Mouse (Mus musculus) fat pad, adult 2 months (tissue): Measurements from ENCODE around the gene Lama2.

Source experiments
- DNase-seq: peaks from one replicate; pipeline ENCODE4 v3.0.0-alpha.2; 2011; ENCODE audit warnings: low read depth, low spot score; ENCODE audit errors: extremely low read depth

Lama2 gene

DNA sequence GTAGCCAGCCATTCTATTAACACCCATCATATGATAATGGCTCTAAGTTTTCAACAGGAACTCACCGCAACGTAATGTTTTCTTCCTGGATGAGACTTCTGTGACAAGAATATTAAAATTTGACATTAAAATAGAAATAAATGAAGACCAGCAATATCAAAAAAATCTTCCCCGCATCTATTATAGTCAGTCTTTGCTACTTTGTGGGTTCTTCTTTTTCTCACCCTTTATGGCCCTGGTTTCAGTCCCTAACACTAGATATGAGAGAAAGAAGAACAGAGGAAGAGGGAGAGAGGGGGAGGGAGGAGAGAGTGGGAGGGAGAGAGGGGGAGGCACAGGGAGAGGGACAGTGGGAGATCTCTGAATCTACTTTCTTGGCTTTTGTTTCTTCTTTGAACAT, at the start of gene Lama2:
Gene Lama2, minus strand, starts transcription at position 101 of the 400 bp plus-strand sequence.
- DNase-seq = no peak

DNA sequence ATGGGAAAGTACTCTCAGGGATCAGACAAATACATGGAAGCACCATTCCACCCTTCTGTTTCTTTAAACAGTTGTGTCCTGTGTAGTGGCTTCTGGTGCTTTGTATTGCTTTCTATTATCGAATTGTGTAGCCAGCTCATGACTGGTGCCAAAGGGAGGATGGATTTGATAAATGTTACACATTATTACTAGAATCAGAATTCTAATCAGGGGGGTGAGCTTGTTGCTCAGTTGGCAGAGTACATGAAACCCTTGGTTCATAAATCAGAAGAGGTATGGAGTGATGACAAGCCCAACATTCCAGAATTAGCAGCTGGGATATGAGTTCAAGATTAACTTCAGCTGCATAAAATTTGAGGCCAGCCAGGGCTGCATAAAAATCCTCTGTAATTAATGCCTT, 44.8 kb upstream of the Lama2 start:
- no peak for DNase-seq

DNA sequence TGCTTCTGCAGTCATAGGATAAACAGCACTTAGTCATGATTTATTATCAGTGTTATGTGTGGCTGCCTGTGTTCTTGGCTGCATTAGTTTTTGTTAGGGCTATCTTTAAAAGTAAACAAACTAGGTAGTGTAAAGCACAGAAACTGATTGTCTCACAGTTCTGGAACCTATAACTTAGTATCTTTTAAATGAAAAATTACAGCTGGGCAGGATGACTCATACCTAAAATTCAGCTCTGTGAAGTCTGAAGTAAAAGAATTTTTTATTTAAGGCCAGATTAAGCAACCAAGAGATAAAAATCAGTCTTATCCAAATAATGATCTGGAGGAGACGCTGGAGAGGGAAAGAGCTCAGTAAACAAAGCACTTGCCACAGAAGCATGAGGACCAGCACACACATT, 43.8 kb upstream of the Lama2 start:
- DNase-seq = no peak

DNA sequence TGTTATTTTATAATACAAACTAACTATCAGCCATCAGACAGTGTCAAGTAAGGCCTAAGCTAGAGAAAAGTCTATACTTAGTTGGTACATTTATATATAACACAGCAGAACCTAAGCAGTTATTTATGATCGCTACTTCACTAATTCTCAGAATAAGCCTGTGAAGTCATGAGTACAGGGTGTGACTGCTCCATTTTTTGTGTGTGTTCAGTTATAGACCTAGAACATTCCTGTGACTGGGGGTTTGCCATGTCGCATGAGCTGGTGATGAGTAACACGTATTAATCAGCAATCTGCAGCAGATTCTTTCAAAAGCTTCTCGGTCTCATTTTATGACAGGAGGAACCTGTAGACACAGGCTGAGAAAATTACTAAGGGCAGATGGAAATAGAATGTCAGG, 34.6 kb upstream of the Lama2 start:
- DNase-seq = no peak

DNA sequence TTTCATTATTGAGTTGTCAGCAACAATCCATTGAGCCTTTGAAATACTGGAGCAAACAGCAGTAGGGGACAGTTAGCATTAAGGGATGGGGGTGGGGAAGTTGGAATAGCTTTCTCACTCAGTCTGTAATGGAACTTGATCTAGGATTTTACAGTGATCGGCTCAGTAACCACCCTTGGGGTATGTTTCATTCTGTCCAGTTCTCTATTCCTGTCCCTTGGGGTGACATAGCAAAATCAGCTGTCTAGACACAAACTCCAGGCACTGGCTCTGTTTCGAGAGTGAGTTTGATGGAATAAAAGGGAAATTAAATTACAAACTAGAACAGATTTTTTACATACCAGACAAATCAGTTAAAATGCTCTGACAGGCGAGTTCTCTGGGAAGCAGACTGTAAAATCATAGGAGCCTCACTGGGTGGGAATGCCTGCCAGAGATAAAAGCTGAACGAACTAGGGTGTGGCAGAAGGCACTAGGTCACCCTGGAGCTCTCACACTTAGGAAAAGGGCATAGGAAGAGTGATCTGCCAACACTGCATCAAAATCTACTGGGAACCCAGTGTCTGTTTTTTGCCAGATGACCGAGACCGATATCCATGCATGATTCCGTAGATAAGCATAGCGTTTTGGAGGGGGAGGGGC, 33.3 kb upstream of the Lama2 start:
- DNase-seq = no peak

DNA sequence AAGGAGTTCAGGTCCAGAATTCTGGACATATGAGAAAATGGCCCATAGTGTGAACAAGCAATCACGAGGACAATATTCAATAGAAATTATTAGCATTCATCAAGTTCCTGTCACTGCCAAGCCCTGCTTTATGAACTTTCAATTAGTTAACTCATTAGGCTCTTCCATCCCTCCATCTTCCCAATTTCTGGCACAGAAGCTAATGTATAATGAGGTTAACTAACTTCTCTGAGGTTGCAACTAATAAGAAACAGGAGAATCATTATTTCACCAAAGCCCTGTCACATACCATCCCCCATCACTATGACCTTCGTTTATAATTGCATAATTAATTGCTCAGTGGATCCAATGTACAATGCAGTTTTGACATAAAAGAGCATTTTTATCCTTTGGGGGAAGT, 16.2 kb upstream of the Lama2 start:
- no peak for DNase-seq

DNA sequence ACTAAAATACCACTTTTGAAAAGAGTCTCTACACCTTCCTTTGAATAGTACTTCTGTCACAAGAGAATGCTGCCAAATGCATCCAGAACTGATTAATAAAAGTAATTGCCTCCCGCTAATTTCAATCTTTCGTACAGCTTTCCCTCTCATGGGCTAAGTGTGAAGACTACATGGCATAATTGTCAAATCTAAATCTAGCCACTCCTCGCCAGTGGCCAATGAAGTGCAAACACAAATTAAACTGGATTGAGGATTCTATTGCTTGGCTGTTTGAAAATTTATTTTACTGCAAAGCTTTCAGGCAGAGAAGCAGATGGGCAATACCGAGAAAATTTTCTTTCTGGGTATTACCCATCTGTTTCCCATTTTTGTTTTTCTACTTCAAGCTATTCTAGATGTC, 11.4 kb upstream of the Lama2 start:
- DNase-seq = no peak

DNA sequence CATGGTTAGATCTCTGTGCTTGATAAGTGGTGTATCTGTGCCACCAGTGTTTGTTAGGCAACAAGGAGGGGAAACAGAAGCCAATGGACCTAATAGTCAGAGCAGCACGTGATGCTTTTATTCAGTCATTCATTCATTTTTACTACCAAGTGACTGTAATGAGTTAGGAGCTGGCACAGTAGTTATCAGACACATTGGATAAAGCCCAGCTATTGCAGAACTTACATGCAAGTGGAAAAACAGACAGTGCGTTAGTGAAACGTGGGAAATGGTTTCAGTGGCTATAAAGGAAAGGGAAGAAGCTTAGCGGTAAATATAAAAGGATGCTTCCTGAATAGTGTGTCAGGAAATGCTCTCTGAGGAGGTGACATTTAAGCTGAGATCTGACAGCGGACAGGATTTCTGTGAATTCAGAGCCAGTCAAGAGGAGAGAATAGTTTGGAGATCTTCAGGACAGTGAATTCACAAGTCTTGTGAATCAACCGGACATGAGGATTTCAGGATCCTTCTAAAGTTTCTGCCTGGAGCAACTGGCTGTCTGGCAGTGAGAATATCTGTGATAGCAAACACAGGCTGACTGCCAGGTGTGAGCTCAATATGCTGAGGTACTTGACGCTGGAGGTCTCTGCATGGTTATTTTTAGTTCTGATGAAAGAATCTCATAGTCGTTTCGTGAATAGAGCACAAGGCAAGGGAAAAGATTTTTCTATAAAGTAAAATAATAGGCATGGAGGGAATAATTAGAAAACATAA, 2.3 kb upstream of the Lama2 start:
- no peak for DNase-seq

DNA sequence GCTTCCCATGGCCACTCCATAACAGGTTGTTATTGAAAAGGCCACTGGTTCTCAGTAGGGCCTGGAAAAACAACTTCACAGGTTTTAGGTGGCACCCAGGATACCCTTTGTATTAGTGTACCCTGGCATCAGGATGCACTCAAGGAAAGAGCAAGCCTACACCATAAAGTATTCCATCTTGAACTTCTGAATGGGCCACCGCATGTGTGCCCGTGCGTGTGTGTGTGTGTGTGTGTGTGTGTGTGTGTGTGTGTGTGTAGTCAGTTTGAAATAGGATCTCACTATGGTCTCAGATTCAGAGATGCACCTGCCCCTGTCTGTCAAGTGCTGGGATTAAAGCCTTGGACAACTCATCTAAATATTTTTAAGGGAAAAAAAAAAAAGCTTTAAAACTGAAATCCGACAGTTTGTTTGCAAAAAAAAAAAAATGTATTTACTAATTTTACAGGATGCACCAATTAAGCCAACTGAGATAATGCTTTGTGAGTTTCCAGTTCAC, 2.0 kb downstream of the Lama2 start:
- DNase-seq = no peak

DNA sequence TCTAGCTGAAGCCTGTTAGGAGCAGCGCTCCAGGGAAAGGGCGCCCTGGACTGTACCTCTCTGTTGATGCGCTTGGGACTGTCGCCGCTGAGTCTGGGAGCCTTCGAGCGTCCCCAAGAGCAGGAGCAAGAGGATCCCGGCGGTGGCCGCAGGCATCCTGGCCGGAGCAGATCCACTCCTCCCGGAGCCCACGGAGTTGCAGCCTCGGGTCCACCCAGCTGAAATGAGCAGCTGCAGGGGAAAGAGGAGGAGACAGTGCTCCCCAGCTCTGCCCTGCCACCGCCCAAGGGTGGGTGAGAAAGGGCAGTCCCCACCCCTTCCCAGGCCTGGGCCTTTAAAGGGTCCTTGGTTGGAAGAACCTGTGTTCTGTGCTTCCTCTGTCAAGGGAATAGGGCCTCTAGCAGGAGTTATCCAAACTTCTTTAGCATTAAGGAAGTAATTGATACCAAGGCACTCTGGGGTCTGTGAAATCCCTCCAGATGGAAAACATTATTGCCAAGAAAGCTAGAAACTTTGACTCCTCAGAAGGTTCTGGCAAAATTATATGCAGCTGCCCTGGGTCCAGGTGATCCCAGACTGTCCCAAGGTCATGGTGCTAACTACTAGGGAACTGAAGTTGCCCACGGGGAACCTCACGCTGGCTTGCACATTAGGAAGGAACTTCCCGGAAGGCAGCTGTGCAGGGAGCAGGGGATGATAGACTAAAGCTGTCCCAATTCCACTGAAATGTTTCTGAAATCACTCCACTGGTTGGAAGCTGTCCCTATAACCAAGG, 2.7 kb downstream of the Lama2 start:
- DNase-seq = no peak

DNA sequence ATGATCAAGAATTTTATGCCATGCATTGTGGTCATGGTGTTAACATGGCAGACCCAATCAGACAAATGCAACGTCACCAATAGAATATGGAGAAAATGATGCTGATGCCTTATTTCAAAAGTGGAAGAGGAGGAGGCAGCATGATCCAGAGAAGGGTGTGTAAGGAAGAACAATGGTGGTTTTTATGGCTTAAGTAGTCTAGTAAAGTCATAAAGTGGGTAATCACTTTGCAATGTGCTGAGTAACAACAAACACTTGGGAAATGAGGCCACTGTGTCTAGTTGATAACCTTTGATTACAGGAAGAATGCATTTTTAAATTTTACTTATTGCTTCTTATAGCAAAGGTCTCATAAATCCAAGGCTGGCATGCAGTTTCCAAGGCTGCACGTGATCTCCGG, 23.9 kb downstream of the Lama2 start:
- DNase-seq = no peak

DNA sequence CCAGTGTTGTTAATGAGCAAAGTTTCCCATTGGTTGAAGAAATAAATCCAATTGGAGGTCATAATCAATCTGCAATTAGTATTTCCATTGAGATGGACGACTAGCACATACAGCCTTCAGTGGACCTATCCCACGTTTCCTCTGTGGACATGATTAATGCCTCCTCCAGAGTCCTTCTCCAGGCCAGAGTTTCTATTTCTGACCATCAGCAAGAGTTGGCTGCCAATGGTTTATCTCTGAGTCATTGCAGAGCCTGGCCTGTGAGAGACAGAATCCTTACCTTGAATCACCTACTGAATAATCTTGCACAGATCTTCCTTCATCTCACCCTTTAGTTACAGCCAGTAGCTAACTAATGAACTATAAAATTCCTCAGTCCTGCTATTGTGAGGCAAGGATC, 86.3 kb downstream of the Lama2 start:
- DNase-seq = no peak

DNA sequence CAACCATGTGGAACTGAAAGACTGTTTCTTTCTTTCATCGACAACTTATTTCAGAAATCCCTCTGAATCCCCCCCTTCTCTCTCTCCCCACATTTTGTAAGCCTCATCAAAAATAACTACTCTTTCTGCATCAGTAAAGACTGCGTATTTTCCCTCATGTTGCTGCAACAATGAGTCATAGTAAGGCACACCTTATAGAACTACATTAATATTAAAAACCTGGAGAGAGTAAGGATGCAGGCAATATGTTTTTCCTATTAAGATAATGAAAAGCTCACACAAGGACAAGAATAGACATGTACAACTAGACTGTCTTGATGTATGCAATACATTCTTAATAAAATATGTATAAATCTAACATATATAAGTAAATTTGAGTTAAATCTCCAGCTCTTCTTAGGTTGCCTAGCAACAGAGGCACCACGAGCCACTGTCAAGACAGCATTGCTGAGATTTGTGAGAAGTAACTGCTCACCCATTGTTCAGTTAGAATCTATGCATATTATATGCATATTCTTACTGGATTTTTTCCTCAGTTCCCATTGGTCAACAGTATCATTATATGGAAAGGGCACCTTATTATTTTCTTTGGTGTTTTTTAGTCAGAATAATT, 110.6 kb downstream of the Lama2 start:
- no peak for DNase-seq

DNA sequence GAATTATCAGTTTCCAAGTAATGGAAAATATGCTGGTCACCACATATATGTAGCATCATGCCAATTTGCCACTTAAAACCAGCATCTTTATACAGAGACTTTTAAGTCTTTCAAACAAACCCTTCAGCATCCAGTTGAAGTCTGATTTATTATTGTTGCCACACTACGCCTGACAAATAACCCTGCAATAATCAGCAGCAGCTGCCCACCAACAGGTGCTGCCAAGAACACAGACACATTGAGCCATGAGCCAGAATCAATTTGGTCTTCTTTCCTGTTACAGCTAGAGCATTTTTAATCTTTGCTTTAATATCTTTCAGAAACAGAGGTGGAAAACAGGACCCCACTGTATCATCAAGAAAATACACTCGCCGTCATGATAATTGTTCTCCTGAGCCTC, 118.7 kb downstream of the Lama2 start:
- DNase-seq = no peak

DNA sequence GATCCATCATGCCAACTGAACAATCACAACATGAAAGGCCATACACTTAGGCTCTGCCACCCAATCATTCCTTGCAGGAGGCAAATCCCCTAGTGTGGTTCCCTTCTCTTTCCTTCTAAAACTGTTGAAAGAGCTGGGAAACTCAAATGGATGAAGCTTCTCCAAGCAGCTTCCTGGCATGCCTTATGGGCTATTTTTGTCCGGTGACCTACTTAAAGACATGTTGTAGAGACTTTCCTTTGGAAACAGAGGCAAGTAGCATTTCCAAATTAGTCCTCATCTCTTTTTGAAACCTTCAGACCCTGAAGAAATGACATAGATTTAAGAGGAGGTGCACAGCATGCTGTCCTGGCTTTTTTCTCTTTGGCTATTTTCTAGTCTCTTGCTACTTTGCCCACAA, 131.1 kb downstream of the Lama2 start:
- no peak for DNase-seq

DNA sequence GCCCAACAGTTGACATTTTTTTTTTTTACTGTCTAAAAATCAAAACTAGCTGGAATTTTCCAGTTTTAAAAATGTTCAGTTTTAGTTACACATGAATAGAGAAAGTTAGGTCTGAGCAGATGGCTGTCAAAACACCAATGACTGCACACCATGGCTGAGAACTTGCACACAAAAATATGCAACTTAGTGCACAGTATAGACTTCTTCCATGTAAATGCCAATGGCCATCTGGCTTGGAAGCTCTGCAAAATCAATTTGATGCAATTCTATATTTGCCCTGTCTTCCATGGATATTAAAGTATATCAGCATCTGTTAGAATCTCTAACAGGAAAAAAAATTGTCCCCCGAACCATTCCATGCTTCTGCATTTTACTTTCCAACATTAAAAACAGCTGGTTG, 135.5 kb downstream of the Lama2 start:
- no peak for DNase-seq

DNA sequence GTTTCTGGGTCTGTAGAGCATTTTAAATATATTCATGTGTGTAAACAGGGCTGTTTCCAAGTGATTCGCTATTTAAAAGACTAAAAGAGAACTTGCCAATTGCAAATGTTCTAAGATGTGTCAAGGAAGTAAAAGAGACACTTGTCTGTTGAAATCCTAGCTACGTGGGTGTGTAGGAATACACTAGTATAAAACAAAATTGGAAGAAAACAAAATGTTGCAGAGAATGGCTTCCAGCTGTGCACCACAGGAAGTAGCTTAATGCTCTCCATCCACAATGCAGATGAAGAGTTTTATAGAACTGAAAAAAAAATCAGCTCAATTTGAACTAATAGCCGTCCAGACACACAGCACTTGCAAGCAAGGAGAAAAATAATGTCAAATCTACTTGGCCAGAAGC, 144.0 kb downstream of the Lama2 start:
- no peak for DNase-seq

DNA sequence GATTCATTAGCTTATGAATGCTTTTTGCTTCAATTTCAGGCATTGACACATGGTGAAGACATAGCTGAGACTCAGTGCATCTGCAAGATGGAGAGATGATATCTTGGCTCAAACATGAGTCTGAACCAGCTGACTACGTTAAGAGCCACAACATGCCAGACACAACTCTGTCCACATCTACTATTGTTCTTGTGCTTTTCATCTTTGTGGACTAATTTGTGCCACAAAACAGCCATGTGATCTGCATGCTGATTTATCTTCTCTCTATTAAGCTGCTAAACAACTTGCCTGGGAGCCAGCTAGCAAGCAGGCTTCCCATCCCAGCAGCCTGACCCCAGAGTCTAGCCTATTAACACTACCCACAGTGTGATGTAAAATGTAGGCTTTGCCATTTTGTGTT, 151.3 kb downstream of the Lama2 start:
- no peak for DNase-seq

DNA sequence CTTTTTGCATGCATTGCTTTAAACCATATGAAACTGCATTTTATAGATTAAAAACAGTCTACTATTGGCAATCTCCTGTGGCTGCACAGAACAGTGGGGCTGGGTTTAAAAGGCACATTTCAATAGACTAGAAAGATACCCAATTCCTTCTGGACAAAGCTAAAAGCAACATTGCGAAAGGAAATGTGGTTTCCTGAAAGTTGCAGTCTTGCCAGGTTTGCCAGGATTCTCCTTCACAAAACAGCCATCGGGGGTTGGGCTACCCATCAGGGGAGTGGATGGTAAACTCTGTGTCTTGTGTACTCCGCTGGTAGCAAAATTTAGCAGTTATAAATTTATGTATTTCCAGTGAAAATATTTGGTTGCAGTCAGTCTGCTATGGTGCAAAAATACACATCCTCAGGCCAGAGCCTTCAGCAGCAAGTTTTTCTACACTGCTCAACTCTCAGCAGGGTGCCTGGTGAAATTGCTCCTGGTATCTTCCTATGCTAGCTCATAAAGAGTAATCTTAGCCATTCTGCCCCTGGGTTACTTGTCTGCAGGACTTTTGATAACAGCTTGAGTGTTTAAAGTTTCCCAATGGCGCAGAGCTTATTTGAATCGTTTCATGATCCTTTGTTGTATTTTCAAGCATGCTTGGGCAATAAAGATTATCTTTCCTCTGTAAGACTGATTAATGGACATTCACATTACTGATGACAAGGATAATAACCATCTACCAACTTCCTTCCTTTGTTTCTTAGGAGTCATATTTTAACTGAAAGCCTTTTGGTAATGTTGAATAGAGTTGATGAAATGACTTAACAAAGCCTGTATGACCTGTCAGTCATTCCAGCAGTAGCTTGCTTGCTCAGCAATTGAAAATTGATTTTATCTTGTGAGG, 205.7 kb downstream of the Lama2 start:
- DNase-seq = no peak

DNA sequence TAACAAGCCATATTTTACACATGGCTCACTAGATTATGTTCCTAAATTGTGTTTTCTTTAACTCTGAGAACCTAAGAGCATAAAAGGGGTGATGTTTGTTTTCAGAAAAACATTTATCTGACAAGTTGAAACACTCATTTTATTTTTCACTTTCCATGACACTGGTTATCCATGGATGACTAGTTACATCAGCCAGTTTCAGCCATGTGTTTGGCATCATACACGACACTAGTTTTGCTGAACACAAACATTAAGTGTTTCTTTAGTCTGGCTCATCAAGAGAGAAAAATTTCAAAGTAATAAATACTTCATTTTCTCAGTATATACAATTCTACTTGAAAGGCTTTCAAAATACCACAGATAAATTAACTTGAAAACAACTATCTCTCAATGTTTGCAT, 228.8 kb downstream of the Lama2 start:
- DNase-seq = no peak

DNA sequence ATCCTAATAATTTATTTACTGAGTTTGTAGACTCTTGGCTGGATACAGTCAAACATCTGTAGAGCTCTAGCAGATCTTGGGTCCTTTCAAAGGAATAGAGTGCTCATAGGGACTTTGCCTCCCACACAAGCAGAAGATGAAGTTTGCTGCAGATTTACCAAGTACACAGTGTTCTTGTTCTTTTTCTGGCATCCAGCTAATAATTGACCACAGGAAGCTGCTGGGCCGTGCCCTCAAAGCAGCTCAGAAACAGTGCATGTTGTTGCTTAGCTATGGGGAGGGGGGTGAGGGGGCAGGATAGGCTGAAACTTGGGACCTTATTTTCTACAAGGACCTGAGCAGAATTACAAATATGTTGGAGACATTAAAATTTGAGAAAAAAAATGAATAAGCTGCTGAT, 232.0 kb downstream of the Lama2 start:
- DNase-seq = no peak
